Mouse (Mus musculus) kidney, embryonic 16.5 days (tissue): ENCODE data around the gene Tnfrsf8. TPM values are rescaled to one million over a fixed set of nuclear protein-coding genes. Genes with fewer than 3 reads are reported as not detected.

ENCODE experiments used
- ATAC-seq: fragments of 200-750 bp; cut with Nextera tagmentation; 2 replicates; pipeline ENCODE4 v1.8.0; 2017; ENCODE audit warnings: moderate TSS enrichment; ENCODE audit not compliant: low FRiP score, low TSS enrichment
- H3K27ac ChIP-seq: fragments of 300-500 bp; sonication (generic); 2 replicates; pipeline ENCODE4 v1.5.1; 2014; ENCODE audit warnings: low read length
- H3K27me3 ChIP-seq: fragments of 300-500 bp; sonication (generic); 2 replicates; pipeline ENCODE4 v1.6.1; 2014; ENCODE audit warnings: low read length, control low read depth, mixed read lengths; ENCODE audit not compliant: insufficient read depth
- H3K36me3 ChIP-seq: fragments of 300-500 bp; sonication (generic); 2 replicates; pipeline ENCODE4 v1.6.1; 2014; ENCODE audit warnings: low read length, control low read depth, mixed read lengths; ENCODE audit not compliant: insufficient read depth
- H3K4me1 ChIP-seq: fragments of 300-500 bp; sonication (generic); 2 replicates; pipeline ENCODE4 v1.6.1; 2014; ENCODE audit warnings: low read length, control low read depth, mixed read lengths; ENCODE audit not compliant: insufficient read depth
- H3K4me2 ChIP-seq: fragments of 300-500 bp; sonication (generic); replicated peaks from 2 replicates; pipeline ENCODE4 v1.6.1; 2014; ENCODE audit warnings: low read depth, low read length
- H3K4me3 ChIP-seq: fragments of 300-500 bp; sonication (generic); 2 replicates; pipeline ENCODE4 v1.5.1; 2014; ENCODE audit warnings: mild to moderate bottlenecking, low read length
- H3K9ac ChIP-seq: fragments of 300-500 bp; sonication (generic); replicated peaks from 2 replicates; pipeline ENCODE4 v1.6.1; 2014; ENCODE audit warnings: low read length
- H3K9me3 ChIP-seq: fragments of 300-500 bp; sonication (generic); 2 replicates; pipeline ENCODE4 v1.6.1; 2016; ENCODE audit warnings: low read length, control low read depth
- WGBS: fragments of 180-500 bp; shearing (Covaris S2); extraction: QIAGEN DNeasy Blood & Tissue Kit; methylation state at CpG from one replicate; pipeline ENCODE4 v1.1.7; 2014; 5-methylcytosine and 5-hydroxymethylcytosine counted together
- polyA plus RNA-seq: library from polyadenylated mRNA; unstranded; fragments of >200 nt; fragmentation: Nextera tagmentation; extraction: Ambion mirVana; gene quantifications from 2 replicates; pipeline ENCODE4 v1.2.1, GENCODE M21; 2015

Tnfrsf8 gene
- polyA plus RNA-seq, 1 experiment from 2014 or later: not detected

GRCm38 (mm10) chr4:145224613-145225012 lies 90.4 kb downstream of the Tnfrsf8 start:
- Histone ChIP-seq H3K9ac (no peak overlapping the region), H3K4me2 (no peak overlapping the region), H3K4me1 (no peaks in the 10 kb centered on the region), H3K36me3 (no peaks in the 10 kb centered on the region), H3K9me3 (no peaks in the 10 kb centered on the region), H3K4me3 (no peak overlapping the region), H3K27me3 (no peaks in the 10 kb centered on the region), H3K27ac (no peak overlapping the region)
- no peak for ATAC-seq
- 83% methylated on average over 4 of the region's 4 CpGs for WGBS

- H3K4me1 ChIP-seq: no peaks in the 10 kb centered on the region
- H3K36me3 ChIP-seq: no peaks in the 10 kb centered on the region
- no peak overlapping the region for H3K9ac ChIP-seq
- H3K27me3 ChIP-seq: no peaks in the 10 kb centered on the region
- H3K4me2 ChIP-seq: no peak overlapping the region
- H3K4me3 ChIP-seq: no peak overlapping the region
- no peaks in the 10 kb centered on the region for H3K9me3 ChIP-seq
- H3K27ac ChIP-seq: no peak overlapping the region
- WGBS: 67% methylated on average over 8 of the region's 8 CpGs
- ATAC-seq: no peak
Measured at GRCm38 (mm10) chr4:145222064-145222463, 92.9 kb downstream of the Tnfrsf8 start.

- Histone ChIP-seq H3K27me3 (no peaks in the 10 kb centered on the region), H3K27ac (no peak overlapping the region), H3K4me3 (no peak overlapping the region), H3K9me3 (no peaks in the 10 kb centered on the region), H3K9ac (no peak overlapping the region), H3K36me3 (no peaks in the 10 kb centered on the region), H3K4me2 (no peak overlapping the region), H3K4me1 (no peaks in the 10 kb centered on the region)
- 26% methylated on average over 2 of the region's 2 CpGs for WGBS
- ATAC-seq: no peak
Measured at GRCm38 (mm10) chr4:145221379-145221778, 93.6 kb downstream of the Tnfrsf8 start.

- no peak overlapping the region for H3K4me2 ChIP-seq
- H3K27me3 ChIP-seq: no peaks in the 10 kb centered on the region
- H3K36me3 ChIP-seq: no peaks in the 10 kb centered on the region
- WGBS: 77% methylated on average over 1 of the region's 1 CpGs
- no peaks in the 10 kb centered on the region for H3K9me3 ChIP-seq
- no peak overlapping the region for H3K4me3 ChIP-seq
- no peak overlapping the region for H3K9ac ChIP-seq
- ATAC-seq: no peak
- no peak overlapping the region for H3K27ac ChIP-seq
- H3K4me1 ChIP-seq: no peaks in the 10 kb centered on the region
Measured at GRCm38 (mm10) chr4:145220001-145220400, 95.0 kb downstream of the Tnfrsf8 start.

GRCm38 (mm10) chr4:145219240-145219985 lies 95.6 kb downstream of the Tnfrsf8 start:
- no peak overlapping the region for H3K4me3 ChIP-seq
- no peak overlapping the region for H3K27ac ChIP-seq
- no peaks in the 10 kb centered on the region for H3K36me3 ChIP-seq
- WGBS: 67% methylated on average over 15 of the region's 15 CpGs
- no peaks in the 10 kb centered on the region for H3K4me1 ChIP-seq
- no peaks in the 10 kb centered on the region for H3K27me3 ChIP-seq
- ATAC-seq: no peak
- H3K9me3 ChIP-seq: no peaks in the 10 kb centered on the region
- no peak overlapping the region for H3K4me2 ChIP-seq
- no peak overlapping the region for H3K9ac ChIP-seq

GRCm38 (mm10) chr4:145217837-145218236 lies 97.1 kb downstream of the Tnfrsf8 start:
- 69% methylated on average over 5 of the region's 5 CpGs for WGBS
- H3K4me2 ChIP-seq: no peak overlapping the region
- no peak overlapping the region for H3K4me3 ChIP-seq
- H3K36me3 ChIP-seq: no peaks in the 10 kb centered on the region
- no peak overlapping the region for H3K27ac ChIP-seq
- no peak overlapping the region for H3K9ac ChIP-seq
- H3K27me3 ChIP-seq: no peaks in the 10 kb centered on the region
- no peaks in the 10 kb centered on the region for H3K4me1 ChIP-seq
- H3K9me3 ChIP-seq: no peaks in the 10 kb centered on the region
- ATAC-seq: no peak

Other genes starting within 250 kb of the Tnfrsf8 start
- gene Vps13d, start 120.2 kb downstream of the Tnfrsf8 start, polyA plus RNA-seq: 10.5 and 10.6 TPM in 2 replicates
- 3.4 and 3.7 TPM in 2 replicates for gene Tnfrsf1b, start 68.3 kb downstream of the Tnfrsf8 start, polyA plus RNA-seq
- 0.06 and 0.13 TPM in 2 replicates for gene Zfp990, start 195.6 kb upstream of the Tnfrsf8 start, polyA plus RNA-seq